Mouse (Mus musculus) kidney, adult 8-10 months (tissue): ENCODE data around the gene Wnt9b.
"Not testable (repeated sequence)": the region's sequence is repeated elsewhere in the genome, so short reads cannot be mapped to it uniquely, and the experiment has no call there.

ENCODE experiments used
- DNase-seq, 2 experiments: peaks; one replicate each; pipeline ENCODE4 v3.0.0; 2022

Gene Wnt9b

DNA sequence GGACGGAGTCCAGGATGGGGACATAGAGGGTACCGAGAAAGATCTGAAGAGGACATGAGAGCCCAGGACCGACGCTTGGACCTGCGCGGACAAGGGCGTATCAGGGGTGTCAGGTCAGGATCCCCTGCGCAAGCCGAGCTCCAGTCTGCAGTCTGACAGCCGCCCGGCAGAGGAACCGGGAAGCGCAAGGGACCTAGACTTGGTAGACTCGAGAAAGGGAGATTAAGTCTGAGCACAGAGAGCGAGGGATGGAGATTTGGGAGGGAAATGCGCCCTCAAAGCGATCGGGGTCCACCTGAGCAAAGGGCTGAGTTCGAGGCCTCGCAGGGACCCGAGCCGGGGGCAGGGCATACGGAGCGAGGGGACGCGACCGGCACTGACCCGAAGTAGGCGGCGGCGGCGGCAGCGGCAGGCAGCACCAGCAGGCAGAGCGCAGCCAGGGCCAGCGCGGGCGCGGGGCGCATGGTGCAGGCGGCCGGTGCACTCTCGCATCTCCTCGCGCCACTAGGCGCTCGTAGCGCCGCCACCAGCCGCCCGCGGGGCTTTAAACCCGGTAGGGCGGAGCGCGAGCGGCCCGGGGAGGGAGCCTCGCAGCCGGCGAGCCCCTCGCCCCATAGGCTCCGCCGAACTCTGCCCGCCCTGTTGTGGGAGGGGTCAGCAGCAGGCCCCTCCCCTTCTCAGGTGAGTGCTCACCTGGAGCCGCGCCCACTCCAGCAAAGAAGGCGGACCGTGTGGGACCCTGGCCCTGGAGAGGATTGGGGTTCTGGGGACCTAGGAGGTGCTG lies at the start of gene Wnt9b:
Gene Wnt9b (minus strand): TSS at position 516 of the 784 bp plus-strand sequence.
- DNase-seq: peak; percentile 59 to 65

DNA sequence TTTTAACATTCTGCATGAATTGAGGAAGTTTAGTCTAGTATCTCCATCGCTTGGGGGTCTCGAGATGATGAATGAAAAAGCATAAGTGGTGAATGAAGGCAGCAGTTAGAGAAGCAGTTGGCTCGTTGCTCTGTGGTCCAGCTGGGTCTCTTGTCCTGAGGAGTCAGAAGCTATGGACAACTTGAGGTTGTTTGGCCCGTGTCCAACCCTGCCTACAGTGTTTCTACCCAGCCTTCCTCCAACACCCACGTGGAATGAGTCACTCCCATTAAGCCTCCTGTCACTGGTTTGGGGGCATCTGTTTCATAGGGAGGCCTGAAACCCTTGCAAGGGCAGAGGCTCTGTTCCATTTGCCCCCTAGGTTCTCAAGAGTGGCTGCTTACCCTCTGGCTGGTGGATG lies 40.3 kb upstream of the Wnt9b start:
- no peak for DNase-seq

DNA sequence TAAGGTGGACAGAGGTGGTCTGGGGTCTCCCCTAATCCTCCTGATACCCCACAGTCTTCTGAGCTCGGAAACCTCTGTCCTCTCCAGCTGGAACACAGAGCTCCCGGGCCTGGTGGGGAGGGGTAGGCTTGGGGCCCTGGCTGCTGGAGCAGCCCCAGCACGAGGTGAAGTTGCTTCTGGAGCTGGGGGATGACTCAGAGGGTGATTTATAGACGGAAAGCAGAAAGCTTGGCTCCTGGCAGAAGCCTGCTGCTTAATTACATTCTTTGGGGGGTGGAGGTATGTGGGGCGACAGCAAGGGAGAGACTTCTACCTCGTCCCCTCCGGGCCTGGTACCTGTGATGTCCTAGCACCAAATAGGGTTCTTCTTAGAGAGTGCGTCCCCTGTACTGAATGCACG lies 30.5 kb upstream of the Wnt9b start:
- DNase-seq: no peak

DNA sequence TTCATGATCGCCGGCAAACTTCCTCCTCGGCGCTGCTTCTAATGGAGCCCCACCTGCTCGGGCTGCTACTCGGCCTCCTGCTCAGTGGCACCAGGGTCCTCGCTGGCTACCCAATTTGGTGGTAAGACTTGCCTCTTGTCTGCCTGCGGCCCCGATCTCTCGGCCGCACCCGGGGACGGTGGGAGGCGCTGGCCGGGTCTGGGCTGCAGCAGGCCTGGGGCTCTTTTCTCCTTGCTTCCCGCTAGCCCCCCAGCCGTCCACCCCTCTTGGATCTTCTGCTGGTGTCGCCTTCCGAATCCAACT lies 24.6 kb upstream of the Wnt9b start:
- no peak for DNase-seq

DNA sequence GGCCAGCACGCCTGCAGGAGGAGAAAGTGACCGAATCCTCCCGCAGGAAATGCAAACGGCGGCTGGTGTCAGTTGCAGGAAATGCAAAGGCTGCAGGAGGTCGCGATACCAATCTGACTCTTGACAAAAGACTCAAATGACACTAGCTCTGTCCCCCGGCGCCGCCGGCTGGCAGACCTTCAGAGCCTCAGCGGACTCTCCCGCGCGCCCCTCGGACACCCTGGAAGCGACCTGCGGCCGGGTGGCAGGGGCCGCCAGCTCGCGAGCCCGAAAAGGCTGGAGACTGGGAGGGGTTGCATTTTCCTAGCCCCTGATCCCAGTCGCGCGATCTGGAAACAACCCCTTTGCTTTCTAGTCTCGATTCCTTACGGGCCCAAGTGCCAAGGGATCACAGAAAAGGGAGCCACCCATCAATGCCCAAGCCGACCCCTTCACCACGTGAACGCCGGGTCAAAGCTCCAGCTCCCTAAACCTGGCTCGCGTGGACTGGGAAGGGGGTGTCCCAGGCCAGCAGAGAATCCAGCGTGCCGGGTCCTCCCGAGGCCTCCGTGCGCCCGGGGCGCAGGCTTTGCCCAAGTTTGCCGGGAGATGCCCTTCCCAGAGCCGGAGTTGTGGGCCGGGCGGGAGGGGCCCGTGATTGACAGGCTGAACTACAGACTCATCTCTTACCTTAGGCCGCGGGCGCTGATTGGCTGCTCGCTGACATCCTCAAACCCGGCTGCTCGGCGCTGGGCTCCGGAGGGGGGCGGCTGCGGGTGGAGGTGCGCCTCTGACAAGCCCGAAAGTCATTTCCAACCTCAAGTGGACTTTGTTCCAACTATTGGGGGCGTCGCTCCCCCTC lies 24.0 kb upstream of the Wnt9b start, which contains the start of gene Wnt3:
Gene Wnt3 (plus strand): TSS at position 764 of the 841 bp plus-strand sequence.
- DNase-seq: no peak

DNA sequence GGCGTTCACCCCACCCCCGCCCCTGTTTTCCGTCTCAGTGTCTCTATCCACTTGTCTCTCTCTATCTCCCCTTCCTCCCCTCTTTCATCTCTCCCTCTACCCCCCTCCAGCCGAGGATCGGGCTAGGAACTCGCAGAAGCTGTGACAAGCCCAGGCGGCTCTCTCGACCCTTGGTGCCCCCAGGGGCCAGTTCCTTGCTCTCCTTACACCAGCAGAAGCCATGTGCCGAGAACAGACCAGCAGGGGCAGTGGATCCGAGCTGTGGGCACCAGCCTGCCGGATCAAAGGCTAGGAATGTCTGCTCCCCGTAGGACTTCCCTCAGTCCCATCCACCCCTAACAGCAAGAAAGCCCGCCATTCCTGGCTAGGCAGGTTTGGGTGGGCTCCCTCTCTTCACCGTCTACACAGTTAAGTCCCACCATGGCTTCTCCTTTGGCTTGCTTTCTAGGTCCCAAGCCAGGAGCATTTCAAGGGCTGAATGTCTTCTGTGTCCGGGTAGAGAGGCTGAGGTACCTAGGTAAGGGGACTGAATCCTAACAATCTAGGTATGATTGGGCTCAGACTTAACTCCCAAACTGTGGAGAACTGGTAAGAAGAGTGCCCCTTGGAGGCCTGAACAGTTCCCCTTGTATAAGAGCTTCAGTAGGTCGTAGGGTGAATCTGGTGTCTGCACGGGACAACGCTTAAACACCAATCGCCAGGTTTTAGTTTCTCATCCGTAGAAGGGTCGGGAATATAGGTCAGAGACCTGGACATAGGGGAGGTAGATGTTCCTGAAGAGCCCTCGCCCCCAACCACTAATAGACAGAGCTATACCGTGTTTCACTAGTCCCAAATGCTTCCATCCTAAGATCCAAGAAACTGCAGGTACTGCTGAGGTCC lies 23.1 kb upstream of the Wnt9b start:
- no peak for DNase-seq

DNA sequence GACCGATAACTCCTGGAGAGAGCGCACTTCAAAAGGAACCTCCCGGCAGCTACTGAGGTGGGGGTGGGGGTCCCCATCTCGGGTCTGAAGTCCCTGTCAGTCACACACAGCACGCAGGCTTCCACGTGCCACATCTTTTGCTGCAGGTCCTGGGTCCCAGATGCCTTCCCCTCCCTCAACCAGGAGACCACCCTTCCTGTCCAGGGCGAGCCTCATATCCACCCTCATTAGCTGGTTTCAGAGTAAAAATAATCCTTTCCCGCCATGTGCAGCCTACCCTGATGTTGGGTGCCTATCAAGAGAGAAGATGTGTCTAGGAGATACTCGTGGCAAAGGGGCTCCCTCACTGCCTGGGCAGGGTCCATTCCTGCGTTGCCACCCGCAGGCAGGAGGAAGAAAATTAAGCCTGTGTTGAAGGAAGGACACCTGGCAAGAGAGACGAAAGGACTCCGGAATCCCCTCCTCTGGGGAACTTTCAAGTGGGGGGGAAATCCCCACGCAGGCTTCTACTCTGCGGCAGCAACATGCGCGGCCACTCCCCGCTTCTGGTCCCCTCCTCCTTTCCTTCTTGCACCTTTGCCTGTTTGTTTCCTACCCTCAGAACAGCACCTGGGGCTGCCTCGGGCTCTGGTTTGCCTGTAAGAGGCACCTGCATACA lies 21.7 kb upstream of the Wnt9b start:
- no peak for DNase-seq

DNA sequence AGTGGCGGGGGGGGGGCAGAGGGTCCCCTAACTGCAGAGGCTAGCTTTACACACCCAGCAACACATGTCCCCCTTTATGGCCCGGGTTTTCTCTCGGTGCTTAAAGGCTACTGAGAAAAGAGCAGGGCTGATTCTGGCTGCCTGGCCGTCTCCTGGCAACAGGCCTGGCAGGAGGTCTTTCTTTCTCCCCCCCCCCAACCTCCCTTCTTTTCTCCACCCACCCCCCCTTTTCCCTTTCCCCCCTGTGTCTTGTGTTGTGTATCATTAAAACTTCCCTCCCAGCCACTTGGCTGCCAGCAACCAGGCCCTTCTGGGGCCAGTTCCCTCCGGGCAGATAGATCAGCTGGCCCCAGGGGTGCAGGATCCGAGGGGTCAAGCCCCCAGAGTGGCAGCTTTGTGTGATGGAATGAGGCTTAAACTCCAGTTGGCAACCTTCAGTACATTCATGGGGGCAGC lies 16.0 kb upstream of the Wnt9b start:
- no peak for DNase-seq

DNA sequence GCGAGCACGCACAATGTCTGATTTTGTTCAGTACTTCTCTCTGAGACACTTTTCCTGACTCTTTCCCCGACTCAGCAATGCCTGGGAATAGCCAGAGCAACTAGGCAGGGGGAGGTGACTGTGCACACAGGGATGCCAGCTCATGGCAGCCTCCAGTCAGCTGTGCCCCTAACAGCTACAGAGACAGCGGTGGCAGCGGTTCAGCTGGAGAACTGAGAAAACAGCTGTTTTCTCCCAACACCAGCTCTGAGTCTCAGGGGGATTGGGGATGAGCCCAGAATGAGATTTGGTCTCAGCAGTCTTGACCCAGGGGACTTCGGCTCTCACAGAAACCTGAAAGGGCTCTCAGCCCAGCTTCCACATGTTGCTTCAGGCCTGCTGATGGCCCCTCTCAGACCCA lies 15.0 kb upstream of the Wnt9b start:
- no peak for DNase-seq

DNA sequence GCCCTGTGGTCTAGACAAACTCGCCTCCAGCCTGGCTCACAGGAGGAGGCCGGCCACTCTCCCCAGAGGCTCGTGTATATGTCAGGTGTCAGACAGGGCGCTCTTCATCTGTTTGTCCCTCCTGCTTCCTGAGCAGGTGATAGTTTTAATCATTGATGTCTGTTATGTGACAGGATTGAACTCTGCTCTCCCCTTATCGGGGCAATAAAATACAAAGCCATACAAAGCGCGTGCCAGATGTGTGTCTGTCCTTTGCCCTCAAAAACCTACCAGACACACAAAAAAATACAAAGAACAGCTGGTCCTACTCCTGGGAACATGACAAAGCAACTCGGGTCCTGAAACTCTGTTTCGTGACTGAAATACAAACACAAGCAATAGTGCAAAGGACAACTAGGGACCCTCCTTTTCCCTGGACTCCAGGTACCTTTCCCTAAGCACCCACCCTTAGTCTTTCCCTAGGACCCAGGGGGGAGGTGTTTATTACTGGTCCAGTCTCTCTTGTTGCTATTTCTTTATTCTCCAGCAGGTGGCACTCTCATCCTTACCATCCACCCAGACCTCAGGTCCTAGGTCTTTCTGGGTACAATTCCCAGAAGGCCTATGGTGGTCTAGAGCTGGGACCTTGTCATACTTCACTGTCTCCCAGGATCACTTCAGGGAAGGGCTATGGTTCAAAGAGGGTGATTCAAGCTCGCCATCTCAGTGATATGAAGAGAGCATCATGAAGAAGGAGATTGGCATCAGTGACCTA lies 14.0 kb upstream of the Wnt9b start:
- DNase-seq: peak; percentile 26 to 49

DNA sequence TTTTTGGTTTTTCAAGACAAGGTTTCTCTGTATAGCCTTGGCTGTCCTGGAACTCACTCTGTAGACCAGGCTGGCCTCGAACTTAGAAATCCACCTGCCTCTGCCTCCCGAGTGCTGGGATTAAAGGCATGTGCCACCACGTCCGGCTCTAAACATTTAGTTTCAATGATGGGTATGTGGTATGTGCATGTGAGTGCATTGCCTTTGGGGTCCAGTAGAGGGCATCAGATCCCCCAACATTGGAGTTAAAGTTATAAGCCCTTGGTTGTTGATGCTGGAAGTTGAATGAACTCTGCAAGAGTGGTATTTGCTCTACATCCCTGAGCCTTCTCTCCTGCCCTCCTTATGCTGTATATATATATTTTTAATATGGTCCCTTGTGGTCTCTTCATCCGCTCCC lies 11.3 kb upstream of the Wnt9b start:
- not testable (repeated sequence) for DNase-seq

DNA sequence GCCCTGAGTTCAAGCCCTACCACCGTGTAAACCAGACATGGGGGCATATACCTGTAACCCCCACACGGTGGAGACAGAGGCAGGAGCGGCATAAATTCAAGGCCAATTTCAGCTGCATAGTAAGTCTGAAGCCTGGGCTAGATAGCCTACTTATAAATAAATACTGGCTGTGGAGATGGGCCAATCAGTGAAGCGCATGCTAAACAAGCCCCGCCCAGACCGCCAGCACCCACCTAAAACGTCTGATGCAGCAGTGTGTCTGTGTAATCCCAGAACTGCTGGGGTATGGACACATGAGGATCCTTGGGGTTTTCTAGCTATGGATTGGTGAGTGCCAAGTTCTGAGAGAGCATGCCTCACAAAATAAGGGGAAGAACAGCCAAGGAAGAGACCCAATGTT lies 10.5 kb upstream of the Wnt9b start:
- DNase-seq: no peak

DNA sequence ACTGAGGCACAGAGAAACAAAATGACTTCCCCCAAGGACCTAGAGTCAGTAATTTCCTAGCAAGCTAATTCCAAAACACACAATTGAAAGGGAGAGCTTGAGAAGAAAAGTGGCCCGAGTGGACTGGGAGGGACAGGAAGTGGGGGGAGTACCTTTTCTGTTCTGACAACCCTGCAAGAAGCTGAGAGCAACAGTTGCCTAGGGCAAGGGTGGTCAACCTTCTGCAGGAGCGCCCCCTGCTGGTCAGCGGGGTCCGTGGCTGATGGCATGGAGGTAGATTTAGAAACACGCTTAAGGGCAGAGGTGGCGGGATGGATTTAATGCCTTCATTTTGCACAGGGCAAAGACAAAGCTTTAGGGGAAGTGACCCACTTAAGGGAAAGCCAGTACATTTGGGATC lies 9.1 kb upstream of the Wnt9b start:
- DNase-seq: peak; percentile 62 to 88

DNA sequence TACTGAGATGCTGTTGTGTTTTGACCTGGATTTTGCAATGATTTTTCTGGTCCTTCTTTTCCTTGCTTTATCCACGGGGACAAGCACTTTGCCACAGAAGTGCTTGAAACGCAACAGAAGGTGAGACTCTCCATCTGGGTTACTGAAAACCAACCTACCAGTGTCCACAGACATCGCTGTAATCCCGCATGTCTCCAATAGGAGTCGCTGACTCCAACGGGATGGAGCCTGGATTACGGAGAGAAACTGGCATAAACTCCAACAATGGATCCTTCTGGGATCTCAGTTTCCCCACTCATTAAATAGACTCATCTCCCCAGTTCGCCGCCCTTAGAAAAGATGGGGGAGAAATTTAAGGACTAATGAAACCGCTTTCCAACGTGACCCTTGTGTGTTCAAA lies 8.4 kb upstream of the Wnt9b start:
- peak in 1 of 2 experiments; percentile 29 for DNase-seq

DNA sequence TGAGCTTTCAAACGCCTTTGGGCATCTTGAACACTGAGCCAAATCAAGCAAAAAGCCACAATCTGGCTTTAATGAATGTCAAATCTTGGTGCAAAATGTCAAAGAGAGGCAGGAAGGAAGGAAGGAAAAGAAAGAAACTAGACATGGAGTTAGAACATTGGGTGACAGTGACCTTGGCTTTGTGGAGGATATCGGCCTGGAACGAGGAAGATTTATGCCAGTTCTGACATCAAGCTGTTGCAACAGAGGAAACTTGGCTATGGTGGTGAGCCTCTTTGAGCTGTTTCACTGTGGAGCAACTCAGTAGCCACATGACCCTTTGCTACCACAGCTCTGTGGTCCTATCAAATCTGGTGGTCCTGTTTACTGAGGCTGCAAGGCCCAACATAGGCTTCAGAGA lies 991 bp upstream of the Wnt9b start:
- no peak for DNase-seq

DNA sequence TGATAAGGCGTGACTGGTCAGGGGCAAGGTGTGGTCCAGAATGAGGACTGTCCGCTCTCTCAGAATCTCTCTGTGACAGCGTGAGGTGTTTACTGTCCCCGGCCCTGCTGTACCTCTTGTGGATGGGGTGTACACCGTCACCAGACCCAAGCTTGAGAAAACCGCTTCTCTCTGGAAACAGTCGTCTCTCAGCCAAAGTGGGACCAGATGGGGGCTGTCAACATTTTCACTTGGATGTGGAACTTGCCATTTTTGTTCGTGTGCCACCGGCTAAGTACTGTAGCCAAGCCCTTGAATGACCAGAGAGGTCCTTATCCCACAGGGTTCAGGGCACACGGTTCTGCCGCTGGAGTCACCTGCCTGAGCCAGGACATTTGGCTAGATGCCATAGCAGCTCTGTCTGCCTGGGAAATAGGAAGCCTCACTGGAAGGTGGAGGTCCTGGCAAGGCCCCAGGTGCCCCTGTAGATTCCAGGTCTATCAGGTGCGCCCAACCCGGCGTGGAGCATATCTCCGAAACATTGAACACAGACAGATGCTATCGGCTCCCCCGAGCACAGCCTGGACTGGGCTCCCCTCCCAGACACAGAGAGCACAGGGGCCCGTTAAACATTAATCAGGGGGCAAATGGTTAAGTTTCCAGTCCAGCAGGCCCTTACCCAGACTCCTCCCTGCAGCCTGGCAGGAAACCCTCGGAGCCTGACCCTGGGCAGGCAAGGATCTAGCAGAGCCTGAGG lies 14.4 kb downstream of the Wnt9b start:
- peak; percentile 87 to 95 for DNase-seq

DNA sequence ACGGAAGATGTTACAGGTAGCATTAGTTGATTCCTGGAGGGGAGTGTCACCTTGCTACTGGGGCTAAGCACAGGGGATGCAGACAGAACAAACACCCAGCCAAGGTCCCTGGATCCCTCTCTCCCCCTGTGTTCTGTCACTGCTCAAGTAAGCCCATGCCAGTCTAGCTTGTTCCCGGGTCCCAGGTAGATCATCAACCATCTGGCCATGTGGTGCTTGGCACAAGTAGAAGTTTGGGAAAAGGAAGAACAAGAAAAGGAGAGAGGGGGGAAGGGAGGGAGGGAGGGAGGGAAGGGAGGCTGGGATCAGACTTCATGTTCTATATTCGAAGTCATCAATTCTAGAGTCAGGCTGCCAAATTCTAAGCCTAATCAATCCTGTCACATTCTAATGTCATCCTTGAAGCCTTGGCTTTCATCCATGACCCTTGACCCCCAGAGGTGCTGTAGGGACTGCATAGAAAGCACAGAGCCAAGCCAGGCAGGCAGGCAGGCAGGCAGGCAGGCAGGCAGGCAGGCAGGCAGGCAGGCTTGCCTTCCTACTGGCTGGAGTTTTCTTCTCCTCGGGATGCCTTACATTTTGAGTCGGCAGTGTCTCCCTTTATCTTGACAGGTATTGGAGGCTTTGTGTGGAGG lies 15.1 kb downstream of the Wnt9b start:
- DNase-seq: peak; percentile 73 to 79

DNA sequence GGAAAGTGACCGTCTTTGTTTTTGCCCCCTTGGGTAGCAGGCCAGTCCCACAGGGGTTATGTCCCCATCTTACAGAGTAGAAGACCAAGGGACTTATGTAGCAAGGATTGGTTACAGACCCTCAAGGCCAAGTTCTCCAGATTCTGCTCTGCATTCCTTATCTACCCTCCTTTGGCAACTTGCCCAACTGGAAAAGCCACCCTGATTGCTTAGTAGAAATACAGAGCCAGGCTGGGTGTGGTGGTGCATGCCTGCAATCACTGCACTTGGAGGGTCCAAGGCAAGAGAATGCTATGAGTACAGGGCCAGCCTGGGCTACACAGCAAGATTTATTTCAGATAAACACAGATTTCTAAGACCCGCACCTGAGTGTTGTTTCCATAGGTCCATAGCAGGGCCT lies 15.7 kb downstream of the Wnt9b start:
- no peak for DNase-seq

DNA sequence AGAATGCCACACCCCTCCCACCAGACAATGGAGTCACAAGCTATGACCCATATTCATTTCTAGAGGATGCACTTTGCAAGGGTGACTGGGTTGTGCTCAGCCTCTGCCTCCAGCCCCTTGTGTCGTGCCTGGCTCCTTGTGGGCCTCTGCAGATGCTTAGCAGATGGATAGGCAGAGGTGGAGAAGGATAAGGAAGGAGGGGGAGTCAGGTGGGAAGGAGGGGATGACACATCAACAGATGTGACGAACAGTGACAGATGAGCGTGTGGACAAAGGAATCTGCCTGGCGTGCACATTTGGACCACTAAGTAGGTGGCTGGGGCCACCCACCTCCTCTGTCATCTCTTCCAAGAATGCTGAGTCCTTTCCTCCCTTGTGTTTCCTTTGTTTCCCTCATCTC lies 16.6 kb downstream of the Wnt9b start:
- DNase-seq: no peak

DNA sequence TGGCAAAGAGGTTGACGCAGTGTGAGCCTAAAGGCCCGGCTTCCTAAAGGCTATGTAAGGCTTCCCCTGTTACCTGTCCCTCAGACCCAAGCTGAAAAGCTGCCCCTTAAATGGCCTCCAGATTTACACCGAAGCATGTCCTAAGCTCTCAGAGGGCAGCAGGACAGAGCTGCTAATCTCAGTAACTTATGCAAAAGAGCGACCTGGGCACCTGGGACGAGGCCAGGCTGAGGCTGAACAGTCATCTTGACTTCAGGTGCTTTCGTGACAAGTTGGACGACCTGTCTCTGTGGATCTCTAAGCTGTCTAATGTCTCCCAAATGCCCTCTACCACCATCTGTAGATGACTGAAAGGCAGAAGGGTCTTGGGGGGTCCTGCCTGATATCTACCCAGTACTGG lies 17.3 kb downstream of the Wnt9b start:
- DNase-seq: peak in 1 of 2 experiments; percentile 51

DNA sequence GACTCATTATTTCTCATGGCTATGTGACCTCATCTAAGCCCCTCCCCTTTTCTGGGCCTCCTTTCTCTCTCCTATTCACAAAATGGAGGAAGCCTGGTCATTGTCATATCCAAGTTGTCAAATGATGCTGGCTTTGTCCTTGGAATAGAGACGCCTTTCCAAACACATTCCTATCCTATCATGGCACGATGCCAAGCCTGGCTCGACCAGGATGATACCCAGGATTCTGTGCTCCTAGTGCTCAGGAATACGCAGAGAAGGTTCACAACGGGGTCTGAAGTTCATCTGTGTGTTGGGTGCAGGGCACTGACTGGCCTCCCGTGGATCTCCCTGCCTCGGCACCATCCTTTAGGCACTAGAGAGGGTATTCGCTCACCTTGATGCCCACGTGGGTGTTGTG lies 18.0 kb downstream of the Wnt9b start:
- no peak for DNase-seq
